Mouse (Mus musculus) stomach, postnatal 0 days (tissue): ENCODE data around the gene Omp.

Experiments used
- CTCF ChIP-seq: IDR thresholded peaks from 2 replicates; pipeline ENCODE4 v1.5.1; 2016; ENCODE audit warnings: antibody characterized with exemption, low read depth, mild to moderate bottlenecking, moderate library complexity
- EP300 ChIP-seq: optimal IDR thresholded peaks from 2 replicates; pipeline ENCODE3; 2016; ENCODE audit warnings: antibody characterized with exemption

DNA sequence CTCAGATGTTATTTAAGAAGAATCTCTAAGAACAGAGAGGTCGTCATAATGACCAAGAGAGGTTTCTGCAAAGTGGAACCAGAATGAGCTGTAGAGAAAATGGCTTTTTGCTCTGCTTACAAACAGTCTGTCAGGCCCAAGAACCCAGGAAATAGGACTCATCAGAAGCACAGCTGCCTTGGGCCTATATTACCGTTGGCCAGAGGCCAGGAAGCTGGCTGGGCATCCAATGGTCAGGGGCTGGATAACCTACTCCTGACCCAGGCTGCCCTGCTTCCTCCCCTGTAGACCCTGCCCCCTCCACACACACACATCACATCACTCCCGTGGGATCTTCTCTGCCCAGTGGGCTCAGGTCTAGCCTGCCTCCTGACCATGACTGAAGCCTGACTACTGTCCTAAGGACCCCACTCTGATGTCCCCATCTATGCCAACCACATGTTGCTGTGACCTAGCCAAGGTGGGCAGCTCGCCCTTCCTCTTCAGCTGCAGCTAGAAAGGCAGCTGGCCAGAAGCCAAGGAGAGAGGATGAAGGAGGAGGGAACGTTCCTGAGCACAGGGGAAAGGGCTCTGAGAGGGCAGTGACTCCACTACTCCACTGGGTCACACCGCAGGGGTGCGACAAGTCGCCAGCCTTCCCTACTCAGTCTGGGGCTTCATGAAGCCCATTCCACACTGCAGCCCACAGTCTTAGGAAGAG lies 14.9 kb upstream of the Omp start:
- no peak for TF ChIP-seq CTCF
- no peak for TF ChIP-seq EP300
